Mouse (Mus musculus): ENCODE data around the gene Lcn3. TPM values are rescaled to one million over a fixed set of nuclear protein-coding genes. Genes with fewer than 3 reads are reported as not detected.
"Not testable (repeated sequence)": the region's sequence is repeated elsewhere in the genome, so short reads cannot be mapped to it uniquely, and the experiment has no call there.

Lcn3 gene
- polyA plus RNA-seq, 1 experiment from 2014 or later: not detected

DNA sequence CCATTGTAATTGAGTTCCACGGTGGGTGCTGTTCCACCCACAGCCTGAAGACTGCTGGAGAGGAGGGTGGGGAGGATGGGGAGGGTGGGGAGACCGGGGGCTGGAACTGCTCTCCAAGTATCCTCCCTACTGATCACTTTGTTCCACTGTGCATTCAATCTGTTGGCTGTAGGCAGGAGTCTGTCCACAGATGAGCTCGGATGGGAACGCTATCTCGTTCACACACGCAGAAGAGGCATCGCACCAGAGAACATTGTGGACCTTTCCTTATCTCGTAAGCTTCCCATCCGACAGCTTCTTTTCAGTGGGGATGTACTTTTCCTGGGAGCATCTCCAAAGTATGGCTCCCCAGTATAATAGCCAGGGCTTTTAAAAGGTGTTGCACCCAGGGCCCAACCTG is 13.7 kb downstream of the Lcn3 start:
- Histone ChIP-seq H3K27ac (no peak overlapping the region), H3K9ac (no peak overlapping the region), H3K36me3 (no peaks in the 10 kb centered on the region), H3K27me3 (no peaks in the 10 kb centered on the region), H3K4me3 (no peak overlapping the region), H3K9me3 (no peaks in the 10 kb centered on the region), H3K4me1 (no peaks in the 10 kb centered on the region), H3K4me2 (no peak overlapping the region)
- ATAC-seq (ENCODE audit: insufficient number of reproducible peaks, insufficient read depth, low FRiP score, low TSS enrichment, low read depth): no peak
- 87% methylated on average over 9 of the region's 9 CpGs for WGBS

DNA sequence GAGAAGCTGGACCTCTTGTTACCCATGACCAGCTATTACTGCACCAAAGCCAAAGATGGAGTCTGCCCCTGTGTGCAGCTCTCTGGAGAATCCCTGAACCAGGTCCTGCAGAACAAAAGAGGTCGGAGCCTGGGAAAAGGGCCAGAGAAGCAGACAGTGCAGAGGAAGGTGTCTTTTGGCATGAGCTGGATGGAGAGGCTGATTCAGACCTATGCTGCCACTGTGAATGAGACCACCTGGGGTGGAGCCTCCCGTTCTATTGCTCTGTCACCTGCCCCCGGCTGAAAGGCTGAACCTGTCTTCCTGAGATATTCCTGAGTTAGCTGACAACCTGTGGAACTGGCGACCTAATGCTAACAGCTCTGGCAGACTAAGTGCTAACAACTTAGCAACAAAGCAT is 15.6 kb downstream of the Lcn3 start:
- Histone ChIP-seq H3K4me2 (no peak overlapping the region), H3K4me1 (no peaks in the 10 kb centered on the region), H3K9ac (no peak overlapping the region), H3K27me3 (no peaks in the 10 kb centered on the region; the same call in 1 of the 2 replicates), H3K9me3 (no peaks in the 10 kb centered on the region), H3K4me3 (no peak overlapping the region), H3K27ac (no peak overlapping the region), H3K36me3 (no peaks in the 10 kb centered on the region)
- 74% methylated on average over 4 of the region's 4 CpGs for WGBS
- ATAC-seq (ENCODE audit: insufficient number of reproducible peaks, insufficient read depth, low FRiP score, low TSS enrichment, low read depth): no peak

DNA sequence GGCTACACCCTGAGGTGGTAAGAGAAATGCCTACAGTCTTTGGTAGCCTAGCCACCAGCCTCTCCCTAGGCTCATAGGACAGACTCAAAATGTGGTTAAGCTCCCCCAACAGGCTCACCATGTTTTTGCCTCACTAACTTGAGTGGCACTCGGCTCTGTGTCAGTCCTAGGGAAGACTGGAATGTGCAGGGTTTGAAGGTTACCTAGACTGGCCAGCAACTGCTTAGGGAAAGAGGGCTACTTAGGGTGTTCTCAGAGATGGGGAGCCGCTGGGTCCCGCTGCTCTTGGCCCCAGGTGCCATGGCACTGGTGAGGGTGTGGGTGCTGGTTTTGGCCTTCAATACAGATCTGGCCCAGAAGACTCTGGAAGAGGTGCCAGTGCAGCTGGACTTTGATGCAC is 16.6 kb downstream of the Lcn3 start, which contains the start of gene Gm13539:
Gene Gm13539, plus strand, starts transcription at position 301 of the 400 bp plus-strand sequence.
- Histone ChIP-seq H3K9me3 (no peaks in the 10 kb centered on the region), H3K4me2 (no peak within 1 kb of the TSS), H3K36me3 (no peaks in the 10 kb centered on the region), H3K27ac (no peak within 1 kb of the TSS), H3K4me3 (no peak within 1 kb of the TSS), H3K9ac (no peak within 1 kb of the TSS), H3K27me3 (no peaks in the 10 kb centered on the region; the same call in 1 of the 2 replicates), H3K4me1 (no peaks in the 10 kb centered on the region)
- WGBS: 85% methylated on average over 3 of the region's 3 CpGs
- ATAC-seq (ENCODE audit: insufficient number of reproducible peaks, insufficient read depth, low FRiP score, low TSS enrichment, low read depth): no peak

DNA sequence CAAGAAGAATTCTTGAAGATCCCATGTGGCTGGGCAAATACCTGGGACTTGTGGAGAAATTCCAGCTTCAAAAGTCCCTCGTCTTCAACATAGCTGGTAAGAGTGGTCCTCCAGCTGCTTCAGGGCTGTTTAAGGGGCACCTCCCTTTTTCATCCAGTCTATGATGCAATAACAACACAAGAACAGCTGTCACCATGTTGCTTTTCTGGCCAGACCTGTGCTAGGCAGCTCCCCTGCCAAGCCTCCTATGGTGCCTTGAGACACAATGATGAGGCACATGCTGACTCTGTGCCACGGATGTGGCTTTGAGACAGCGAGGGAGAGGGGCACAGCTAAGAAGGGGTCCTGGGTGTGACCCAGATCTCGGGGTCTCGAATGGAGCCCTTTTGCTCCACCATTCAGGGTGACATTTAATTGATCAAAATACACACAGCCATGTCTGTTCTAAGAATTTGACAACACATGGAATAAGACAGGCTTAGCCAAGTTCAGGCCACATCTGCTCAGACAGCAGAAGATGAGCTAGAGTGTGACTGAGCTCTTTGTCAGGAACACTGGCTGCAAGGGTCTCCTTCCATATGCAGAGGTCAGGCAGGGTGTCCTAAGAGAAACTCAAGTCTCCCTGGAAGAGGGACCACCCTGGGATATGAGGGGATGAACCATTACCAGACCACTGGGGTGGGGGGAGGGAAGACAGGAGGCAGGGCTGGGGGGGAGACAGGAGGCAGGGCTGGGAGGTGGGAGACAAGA is 20.4 kb downstream of the Lcn3 start:
- Histone ChIP-seq H3K4me1 (no peaks in the 10 kb centered on the region), H3K4me2 (no peak overlapping the region), H3K36me3 (no peaks in the 10 kb centered on the region), H3K27me3 (no peaks in the 10 kb centered on the region; the same call in 1 of the 2 replicates), H3K9ac (no peak overlapping the region), H3K4me3 (no peak overlapping the region), H3K9me3 (no peaks in the 10 kb centered on the region), H3K27ac (no peak overlapping the region)
- ATAC-seq (ENCODE audit: insufficient number of reproducible peaks, insufficient read depth, low FRiP score, low TSS enrichment, low read depth): no peak
- 69% methylated on average over 5 of the region's 5 CpGs for WGBS

DNA sequence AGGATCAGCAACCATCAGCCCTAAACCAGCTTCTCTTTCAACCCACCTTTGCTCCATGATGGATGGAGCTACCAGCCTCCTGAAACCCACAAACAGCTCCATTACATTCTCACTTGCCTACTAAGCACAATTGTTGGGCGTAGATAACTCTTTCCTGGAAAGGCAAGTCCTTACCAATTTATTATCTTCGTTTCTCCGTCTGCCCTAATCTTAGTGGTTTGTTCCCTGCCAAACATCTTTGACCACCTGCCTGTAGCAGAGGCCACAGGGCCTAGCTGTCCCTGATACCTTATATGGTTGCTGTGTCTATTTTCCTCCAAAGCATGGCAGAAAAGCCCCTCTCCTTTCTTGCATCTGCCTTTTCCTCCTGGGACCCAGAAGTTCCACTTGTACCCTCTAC is 23.7 kb downstream of the Lcn3 start:
- Histone ChIP-seq H3K4me2 (no peak overlapping the region), H3K27me3 (no peaks in the 10 kb centered on the region; the same call in 1 of the 2 replicates), H3K36me3 (no peaks in the 10 kb centered on the region), H3K4me1 (no peaks in the 10 kb centered on the region), H3K4me3 (no peak overlapping the region), H3K27ac (no peak overlapping the region), H3K9me3 (no peaks in the 10 kb centered on the region), H3K9ac (no peak overlapping the region)
- no peak for ATAC-seq (ENCODE audit: insufficient number of reproducible peaks, insufficient read depth, low FRiP score, low TSS enrichment, low read depth)
- WGBS: 88% methylated on average over 3 of the region's 3 CpGs

DNA sequence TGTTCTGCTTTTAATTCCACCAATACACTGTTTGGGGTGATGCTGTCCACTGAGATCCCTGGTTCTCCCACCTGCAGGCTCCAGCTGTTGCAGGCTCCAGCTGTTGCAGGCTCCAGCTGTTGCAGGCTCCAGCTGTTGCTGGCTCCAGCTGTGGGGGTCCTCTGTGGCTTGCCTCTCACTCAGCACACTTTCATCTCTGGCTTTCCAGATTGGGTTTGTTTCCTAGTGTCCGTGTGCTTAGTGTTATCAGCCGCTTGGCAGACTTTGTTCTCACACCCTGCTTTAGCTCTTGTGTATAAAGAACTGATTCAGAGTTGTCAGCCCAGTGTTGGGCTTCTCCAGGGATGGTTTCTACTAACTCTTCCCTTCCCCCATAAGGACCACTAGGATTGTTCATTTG is 32.3 kb downstream of the Lcn3 start:
- no peaks in the 10 kb centered on the region for H3K4me1 ChIP-seq
- no peak overlapping the region for H3K4me3 ChIP-seq
- no peak overlapping the region for H3K4me2 ChIP-seq
- 48% methylated on average over 2 of the region's 2 CpGs for WGBS
- no peaks in the 10 kb centered on the region for H3K27me3 ChIP-seq
- no peak overlapping the region for H3K9ac ChIP-seq
- no peaks in the 10 kb centered on the region for H3K9me3 ChIP-seq
- no peak overlapping the region for H3K27ac ChIP-seq
- H3K36me3 ChIP-seq: no peaks in the 10 kb centered on the region
- no peak for ATAC-seq (ENCODE audit: insufficient number of reproducible peaks, insufficient read depth, low FRiP score, low TSS enrichment, low read depth)

DNA sequence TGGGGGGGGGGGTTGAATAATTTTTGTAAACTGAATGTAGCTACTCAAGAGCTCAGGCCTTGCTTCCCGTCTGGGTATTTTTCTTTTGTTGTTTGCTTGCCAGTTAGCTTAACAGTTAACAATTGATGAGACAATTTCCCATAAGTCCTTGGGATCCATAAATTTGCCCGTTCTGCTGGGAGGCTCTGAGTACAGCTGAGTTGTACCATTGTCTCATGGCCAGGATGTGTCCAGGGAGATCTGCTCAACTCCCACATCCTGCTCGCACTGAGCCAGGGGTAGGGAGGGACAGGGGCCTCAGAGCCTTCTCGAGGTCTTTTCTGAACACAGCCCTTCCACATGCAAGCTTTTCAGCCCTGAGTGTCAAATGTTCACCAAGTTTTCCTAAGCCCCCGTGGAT is 32.7 kb downstream of the Lcn3 start:
- no peaks in the 10 kb centered on the region for H3K36me3 ChIP-seq
- H3K4me3 ChIP-seq: no peak overlapping the region
- no peaks in the 10 kb centered on the region for H3K4me1 ChIP-seq
- H3K4me2 ChIP-seq: no peak overlapping the region
- no peak overlapping the region for H3K9ac ChIP-seq
- no peaks in the 10 kb centered on the region for H3K27me3 ChIP-seq
- 55% methylated on average over 5 of the region's 5 CpGs for WGBS
- H3K27ac ChIP-seq: no peak overlapping the region
- ATAC-seq (ENCODE audit: insufficient number of reproducible peaks, insufficient read depth, low FRiP score, low TSS enrichment, low read depth): no peak
- H3K9me3 ChIP-seq: no peaks in the 10 kb centered on the region

DNA sequence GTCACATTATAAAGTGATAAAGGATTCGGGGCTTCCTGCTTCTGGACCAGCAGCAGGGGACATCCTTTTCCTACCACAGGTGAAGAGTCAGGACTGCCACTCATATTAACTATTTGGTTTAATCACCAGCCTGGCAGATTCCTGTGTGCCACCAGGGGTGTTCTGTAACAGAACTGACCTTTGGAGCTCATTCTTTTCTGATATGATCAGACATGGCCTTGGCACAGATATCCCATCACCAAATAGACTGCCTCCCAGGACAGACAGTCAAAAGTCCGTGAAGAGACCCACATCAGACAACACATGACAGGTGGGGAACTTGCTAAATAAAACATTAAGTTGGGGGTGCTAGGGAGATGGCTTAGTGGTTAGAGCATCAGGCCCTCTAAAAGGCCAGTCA is 46.3 kb downstream of the Lcn3 start:
- H3K4me2 ChIP-seq: no peak overlapping the region
- H3K9ac ChIP-seq: no peak overlapping the region
- no peak overlapping the region for H3K4me3 ChIP-seq
- no peak for ATAC-seq (ENCODE audit: insufficient number of reproducible peaks, insufficient read depth, low FRiP score, low TSS enrichment, low read depth)
- no peaks in the 10 kb centered on the region for H3K9me3 ChIP-seq
- no peaks in the 10 kb centered on the region for H3K36me3 ChIP-seq
- no peak overlapping the region for H3K27ac ChIP-seq
- no peaks in the 10 kb centered on the region for H3K4me1 ChIP-seq
- 70% methylated on average over 2 of the region's 2 CpGs for WGBS
- H3K27me3 ChIP-seq: no peaks in the 10 kb centered on the region

DNA sequence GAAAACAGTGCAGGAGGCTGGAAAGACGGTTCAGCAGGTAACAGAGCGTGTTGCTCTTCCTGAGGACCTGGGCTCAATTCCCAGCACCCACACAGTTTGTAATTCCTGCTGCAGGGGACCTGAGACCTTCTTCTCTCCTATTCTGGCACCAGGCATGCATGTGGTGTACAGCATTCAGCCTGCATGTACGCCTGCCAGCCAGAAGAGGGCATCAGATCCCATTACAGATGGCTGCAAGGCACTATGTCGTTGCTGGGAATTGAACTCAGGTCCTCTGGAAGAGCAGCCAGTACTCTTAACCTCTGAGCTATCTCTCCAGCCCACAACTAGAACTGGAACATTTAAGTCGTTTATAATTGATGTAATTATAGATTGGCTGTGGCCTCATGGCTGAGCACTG is 48.0 kb downstream of the Lcn3 start:
- Histone ChIP-seq H3K4me3 (no peak overlapping the region), H3K9me3 (no peaks in the 10 kb centered on the region), H3K9ac (no peak overlapping the region), H3K27ac (no peak overlapping the region), H3K27me3 (no peaks in the 10 kb centered on the region), H3K4me1 (no peaks in the 10 kb centered on the region), H3K4me2 (no peak overlapping the region), H3K36me3 (no peaks in the 10 kb centered on the region)
- WGBS: 79% methylated on average over 5 of the region's 5 CpGs
- no peak for ATAC-seq (ENCODE audit: insufficient number of reproducible peaks, insufficient read depth, low FRiP score, low TSS enrichment, low read depth)

DNA sequence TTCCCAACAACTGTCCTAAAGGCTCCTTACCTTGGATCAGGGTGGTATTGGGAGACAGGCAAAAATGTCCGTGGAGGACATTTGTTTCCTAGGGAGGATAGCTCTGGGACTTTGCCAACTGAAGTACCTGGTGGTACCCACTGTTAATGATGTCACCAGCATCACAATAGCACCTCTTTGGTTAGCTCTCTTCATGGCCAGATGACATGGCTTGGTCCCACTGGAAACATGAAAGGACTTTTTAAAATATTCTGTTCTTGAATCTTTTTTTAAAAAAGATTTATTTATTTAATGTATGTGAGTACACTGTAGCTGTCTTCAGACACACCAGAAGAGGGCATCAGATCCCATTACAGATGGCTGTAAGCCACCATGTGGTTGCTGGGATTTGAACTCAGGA is 50.4 kb downstream of the Lcn3 start, which contains the start of gene Glt6d1:
Gene Glt6d1, minus strand, starts transcription at position 101 of the 400 bp plus-strand sequence.
- not testable (repeated sequence) for H3K36me3 ChIP-seq; H3K27ac ChIP-seq; H3K4me3 ChIP-seq; H3K9ac ChIP-seq; H3K4me2 ChIP-seq; H3K27me3 ChIP-seq; H3K9me3 ChIP-seq; H3K4me1 ChIP-seq; ATAC-seq (ENCODE audit: insufficient number of reproducible peaks, insufficient read depth, low FRiP score, low TSS enrichment, low read depth)
- 63% methylated on average over 1 of the region's 1 CpGs for WGBS

Measured in embryonic facial prominence, embryonic 13.5 days (tissue).